Mouse (Mus musculus): Measurements from ENCODE around the gene Nat8f5.
"Not testable (repeated sequence)": the region's sequence is repeated elsewhere in the genome, so short reads cannot be mapped to it uniquely, and the experiment has no call there.

Nat8f5 gene

DNA sequence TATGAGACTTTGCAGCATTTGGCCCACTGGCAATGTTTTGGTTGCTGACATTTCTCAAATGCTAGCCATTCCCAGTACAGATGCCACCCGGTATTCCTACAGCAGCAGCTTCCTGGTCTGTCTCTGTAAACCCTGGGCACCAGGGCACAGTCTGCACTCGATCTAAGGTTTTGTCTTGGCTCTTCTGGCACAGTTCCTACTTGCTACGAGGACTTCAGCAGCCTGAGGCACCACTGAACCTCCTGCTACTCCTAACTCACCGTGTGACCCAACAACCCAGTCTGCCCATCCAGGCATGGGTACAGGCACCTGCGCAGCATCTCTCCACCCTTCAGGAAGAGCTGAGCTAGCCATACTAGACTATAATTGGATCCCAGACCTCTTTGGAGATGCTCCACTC lies 15.3 kb upstream of the Nat8f5 start:
- DNase-seq (ENCODE audit: low read depth, low spot score): not testable (repeated sequence)

DNA sequence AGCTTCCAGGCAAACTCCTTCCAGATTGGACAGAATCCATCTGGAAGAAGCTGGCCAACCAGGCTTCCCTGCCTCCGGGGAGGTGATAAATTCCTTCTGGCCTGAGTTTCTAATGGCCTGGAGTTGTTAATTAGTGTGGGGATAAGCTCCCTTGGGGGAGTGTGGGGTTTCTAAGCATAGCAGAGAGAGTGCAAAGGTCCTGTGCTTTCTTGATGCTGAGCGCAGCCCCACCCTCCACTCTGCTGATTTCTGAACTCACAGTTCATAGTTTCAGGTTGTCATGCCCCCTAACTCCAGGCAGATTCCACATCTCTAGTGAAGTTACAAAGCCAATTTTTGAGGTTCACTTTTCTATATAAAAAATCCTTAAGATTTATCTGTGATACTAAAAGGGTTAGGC lies 14.3 kb upstream of the Nat8f5 start:
- not testable (repeated sequence) for DNase-seq (ENCODE audit: low read depth, low spot score)

DNA sequence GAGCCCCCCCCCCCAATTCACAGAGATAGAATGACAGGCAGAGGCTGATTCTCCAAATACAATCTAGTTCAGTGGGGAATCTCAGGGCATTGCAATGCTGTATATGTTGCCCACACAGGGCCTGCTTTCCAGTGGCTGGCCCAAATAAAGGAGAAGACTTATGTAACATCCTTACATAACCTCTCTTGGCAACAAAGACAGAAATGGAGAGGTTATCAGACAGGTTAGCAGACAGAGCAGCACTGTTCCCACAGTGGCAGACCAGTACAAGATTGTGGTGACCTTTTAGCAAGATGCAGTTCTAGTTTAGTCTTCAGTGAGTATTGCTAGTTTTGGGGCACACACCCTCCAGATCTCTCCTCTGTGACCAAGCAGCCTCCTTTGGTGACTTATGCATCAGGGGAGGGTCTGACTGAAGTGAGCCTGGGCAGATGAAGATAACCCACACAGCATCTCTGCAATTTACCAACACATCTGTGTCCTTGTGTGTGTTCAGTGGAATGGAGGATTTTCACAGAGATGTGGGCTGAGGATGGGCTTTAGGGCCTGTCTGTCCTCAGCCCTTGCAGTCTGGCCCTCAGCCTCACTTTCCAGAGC lies 13.8 kb upstream of the Nat8f5 start:
- not testable (repeated sequence) for DNase-seq (ENCODE audit: low read depth, low spot score)

DNA sequence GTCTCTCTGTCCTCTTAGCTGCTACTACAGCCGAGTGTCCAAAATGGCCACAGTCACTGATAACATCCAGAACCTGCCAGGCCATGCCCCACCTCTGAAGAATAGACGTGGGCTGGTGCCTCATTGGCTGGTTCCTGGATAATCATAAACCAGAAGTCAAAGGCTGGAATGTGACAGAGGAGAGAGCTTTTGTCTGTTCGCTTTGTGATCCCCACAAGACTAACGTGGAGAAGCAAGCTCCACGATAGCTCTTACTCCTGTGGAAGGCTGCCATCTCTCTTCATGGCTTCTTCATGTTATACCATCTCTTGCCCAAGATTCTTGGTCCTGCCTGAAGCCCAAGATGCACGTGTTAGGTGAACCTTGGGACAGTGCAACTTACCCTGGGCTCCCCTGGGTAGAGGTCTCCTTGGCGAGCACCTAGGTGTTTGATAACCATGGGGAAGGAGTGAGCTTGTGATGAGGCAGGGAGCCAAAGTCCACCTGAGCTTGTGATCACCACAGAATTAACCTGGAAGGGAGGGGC lies 11.1 kb upstream of the Nat8f5 start, which contains the start of gene Nat8:
Gene Nat8 (minus strand): TSS at position 287 of the 526 bp plus-strand sequence.
- no peak for DNase-seq (ENCODE audit: low read depth, low spot score)

DNA sequence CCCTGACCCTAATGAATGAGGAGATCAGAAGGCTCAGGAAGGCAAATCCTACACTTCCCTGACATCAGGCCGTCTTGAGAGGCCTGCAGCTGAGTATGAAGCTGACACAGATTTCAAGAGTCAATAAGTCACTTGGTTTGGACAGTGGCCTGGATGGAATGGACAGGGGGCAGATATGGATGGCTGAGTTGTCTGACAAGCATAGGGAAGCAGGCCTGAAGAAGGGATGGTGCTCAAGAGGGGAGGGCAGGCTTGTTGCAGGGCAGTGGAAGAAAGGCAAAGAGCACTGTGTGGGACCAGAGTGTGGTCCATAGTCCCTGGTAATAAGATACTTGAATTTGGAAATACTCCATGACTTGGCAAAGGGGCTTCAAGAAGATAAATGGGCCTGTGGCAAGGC lies 8.7 kb upstream of the Nat8f5 start:
- DNase-seq (ENCODE audit: low read depth, low spot score): no peak

DNA sequence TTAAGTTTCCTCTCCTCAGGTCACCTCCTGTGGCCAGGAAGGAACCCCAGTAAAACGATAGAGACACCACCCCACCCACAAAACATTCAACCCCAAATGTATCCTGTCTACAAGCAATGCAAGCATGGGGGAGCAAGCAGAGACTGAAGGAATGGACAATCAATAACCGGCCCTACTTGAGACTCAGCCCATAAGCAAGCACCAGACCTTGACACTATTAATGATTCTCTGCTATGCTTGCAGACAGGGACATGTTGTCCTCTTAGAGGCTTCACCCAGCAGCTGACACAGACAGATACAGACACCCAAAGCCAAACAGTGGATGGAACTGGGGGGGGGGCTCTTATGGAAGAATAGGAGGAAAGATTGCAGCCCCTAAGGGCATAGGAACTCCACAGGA lies 5.1 kb upstream of the Nat8f5 start:
- DNase-seq (ENCODE audit: low read depth, low spot score): no peak

DNA sequence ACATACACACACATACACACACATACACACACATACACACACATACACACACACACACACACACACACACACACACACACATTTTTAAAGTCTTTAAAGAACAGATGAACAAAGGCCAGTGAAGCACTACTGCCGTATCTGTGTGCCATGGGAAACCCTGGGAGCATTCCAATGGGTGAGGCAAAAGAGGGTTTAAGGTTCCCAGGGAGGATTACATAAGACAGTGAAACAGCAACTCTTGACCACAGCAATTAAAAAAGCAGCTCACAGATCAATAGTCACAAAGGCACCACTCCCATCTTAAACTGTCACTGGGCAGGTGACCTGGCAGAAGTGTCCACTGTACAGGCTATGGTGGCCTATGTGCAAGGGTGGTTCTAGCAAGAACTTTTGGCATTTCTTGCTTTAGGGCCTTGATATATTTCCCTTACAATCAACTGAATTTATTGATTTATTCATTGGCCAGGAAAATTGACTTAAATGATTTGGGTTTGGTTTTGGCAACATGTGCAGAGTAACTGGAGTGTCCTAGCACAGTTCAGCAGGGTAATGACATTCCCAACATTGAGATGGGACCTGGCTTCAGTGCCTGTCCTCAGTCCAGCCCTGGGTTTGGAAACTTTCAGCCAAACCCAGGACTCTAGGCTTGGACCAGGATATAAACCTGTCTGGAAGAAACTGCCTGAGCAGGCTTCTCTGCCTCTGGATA lies 2.8 kb upstream of the Nat8f5 start:
- no peak for DNase-seq (ENCODE audit: low read depth, low spot score)

DNA sequence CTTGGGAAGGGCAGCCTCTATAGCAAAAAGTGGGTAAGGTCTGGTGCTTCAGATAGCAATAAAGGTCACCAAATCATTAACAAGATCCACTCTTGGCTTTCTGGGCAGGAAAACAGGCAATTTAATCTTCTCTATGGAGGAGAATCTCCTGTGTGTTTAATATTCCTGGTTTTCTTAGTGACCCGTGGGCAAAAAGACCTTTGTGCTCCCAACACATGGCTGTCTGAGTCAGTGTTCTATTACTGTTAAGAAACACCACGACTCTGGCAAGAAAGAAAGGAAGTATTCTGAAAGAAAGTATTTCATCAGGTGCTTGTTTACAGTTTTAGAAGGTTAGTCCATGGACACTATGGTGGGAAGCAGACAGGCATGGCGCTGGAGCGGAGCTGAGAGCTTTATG lies 1.5 kb upstream of the Nat8f5 start:
- no peak for DNase-seq (ENCODE audit: low read depth, low spot score)

DNA sequence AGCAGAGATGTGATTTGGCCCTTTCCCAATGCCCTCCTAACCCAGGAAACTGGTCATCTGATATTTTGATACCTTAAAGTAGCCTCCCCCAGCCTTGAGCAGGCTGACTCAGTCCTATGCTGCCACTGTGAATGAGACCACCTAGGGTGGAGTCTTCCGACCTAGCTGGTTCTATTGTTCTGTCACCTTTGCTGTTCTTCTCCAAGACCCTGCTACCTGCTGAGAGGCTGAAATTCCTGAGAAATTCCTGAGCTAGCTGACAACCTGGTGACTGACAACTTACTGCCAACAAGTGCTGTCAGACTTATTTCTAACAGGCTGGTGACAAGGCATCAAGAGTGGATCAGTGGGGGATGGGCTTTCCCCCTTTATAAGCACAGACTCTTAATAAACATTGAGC lies 2.4 kb downstream of the Nat8f5 start:
- DNase-seq (ENCODE audit: low read depth, low spot score): peak; percentile 92

DNA sequence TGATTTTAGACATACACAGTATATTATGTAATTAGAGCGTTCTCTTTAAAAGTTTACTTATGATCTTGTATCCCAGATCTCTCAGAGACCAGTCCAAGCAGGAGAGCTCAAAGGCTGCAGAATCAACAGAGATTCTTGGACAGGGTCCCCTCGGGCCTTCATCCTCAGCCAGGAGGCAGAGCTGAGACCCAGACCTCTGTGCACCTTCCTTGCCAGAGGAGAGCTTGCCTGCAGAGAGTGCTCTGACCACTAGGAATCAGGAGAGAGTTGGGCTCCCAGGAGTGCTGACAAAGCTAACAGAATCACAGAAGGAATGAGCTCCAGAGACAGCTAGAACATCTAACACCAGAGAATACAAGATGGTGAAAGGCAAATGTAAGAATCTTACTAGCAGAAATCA lies 7.4 kb downstream of the Nat8f5 start:
- peak; percentile 0 for DNase-seq (ENCODE audit: low read depth, low spot score)

DNA sequence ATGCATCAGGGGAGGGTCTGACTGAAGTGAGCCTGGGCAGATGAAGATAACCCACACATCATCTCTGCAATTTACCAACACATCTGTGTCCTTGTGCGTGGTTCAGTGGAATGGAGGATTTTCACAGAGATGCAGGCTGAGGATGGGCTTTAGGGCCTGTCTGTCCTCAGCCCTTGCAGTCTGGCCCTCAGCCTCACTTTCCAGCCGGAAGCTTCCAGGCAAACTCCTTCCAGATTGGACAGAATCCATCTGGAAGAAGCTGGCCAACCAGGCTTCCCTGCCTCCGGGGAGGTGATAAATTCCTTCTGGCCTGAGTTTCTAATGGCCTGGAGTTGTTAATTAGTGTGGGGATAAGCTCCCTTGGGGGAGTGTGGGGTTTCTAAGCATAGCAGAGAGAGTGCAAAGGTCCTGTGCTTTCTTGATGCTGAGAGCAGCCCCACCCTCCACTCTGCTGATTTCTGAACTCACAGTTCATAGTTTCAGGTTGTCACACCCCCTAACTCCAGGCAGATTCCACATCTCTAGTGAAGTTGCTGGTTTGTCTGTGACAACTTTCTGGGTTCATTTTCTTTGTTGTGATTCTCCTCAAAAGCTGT lies 9.7 kb downstream of the Nat8f5 start:
- not testable (repeated sequence) for DNase-seq (ENCODE audit: low read depth, low spot score)

DNA sequence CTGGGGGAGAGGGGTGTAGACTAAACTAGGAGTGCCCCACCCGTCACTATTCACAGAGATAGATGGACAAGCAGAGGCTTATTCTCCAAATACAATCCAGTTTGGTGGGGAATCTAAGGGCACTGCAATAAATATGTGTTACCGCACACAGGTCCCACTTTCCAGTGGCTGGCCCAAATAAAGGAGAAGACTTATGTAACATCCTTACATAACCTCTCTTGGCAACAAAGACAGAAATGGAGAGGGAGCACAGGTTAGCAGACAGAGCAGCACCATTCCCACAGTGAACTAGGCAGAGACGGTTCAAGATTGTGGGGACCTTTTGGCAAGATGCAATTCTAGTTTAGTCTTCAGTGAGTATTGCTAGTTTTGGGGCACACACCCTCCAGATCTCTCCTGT lies 10.3 kb downstream of the Nat8f5 start:
- DNase-seq (ENCODE audit: low read depth, low spot score): not testable (repeated sequence)

DNA sequence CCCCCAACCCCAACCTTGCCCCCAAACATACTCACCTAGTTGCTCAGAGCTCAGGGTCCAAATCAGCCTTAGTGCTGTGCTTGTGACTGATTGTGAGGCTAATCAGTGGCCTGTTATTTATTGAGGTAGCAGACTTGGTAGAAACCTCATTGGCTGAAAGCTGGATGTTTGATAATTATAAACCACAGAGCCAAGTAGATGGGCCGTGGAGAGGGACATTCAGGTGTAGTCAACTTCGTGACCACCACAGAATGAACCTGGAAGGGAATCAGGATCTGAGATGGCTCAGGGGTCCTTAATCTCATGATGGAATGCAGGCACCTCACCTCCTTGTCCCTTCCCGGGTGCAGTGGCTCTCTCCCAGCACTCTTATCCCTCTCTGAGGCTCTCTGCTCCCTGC lies 11.0 kb downstream of the Nat8f5 start:
- not testable (repeated sequence) for DNase-seq (ENCODE audit: low read depth, low spot score)

DNA sequence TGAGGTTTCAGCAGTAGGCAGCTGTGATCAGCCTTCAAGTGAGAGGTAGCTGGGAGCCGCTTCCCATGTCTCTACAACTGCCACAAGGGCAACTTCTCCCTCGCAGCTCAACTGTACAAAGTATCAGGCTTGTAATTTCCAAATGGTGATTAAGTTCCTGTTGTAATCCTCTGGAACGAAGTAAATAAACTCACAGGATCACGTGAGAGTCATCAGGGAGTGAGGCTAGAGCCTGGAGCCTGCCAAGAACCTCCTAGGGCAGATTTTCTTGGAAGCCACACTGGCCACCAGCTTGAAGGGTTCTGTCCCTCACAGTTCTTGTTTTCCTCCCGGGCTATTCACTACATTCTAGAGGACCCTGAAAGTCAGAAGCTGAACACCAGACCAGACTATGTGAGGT lies 17.6 kb downstream of the Nat8f5 start:
- not testable (repeated sequence) for DNase-seq (ENCODE audit: low read depth, low spot score)

Measured in R1 (cell line).